Mouse (Mus musculus) MEL (cell line): ENCODE measurements around the gene Poc1a.

Experiments used
- CTCF ChIP-seq, 3 experiments: IDR thresholded peaks in 2 of 3; conservative IDR thresholded peaks in 1 of 3; 2 replicates each; pipeline ENCODE4 v1.5.1; 2011 to 2012; ENCODE audit warnings: low read length in 3 of 3, low read depth in 2 of 3, mild to moderate bottlenecking in 2 of 3, improper control_type of control experiment in 1 of 3, inconsistent platforms in 1 of 3, mixed read lengths in 1 of 3, moderate library complexity in 1 of 3; ENCODE audit not compliant: control insufficient read depth in 1 of 3, insufficient read depth in 1 of 3, poor library complexity in 1 of 3, severe bottlenecking in 1 of 3
- EP300 ChIP-seq, 2 experiments: IDR thresholded peaks; 2 replicates each; pipeline ENCODE4 v1.6.1; 2011; ENCODE audit warnings: improper control_type of control experiment in 2 of 2, low read length in 2 of 2, low read depth in 1 of 2, mild to moderate bottlenecking in 1 of 2
- MYC ChIP-seq: IDR thresholded peaks from 2 replicates; pipeline ENCODE4 v1.6.1; 2011; ENCODE audit warnings: low read depth, mild to moderate bottlenecking, low read length, improper control_type of control experiment, moderate library complexity
- POLR2A ChIP-seq, 2 experiments: IDR thresholded peaks; 2 replicates each; pipeline ENCODE4 v1.6.1; 2011 to 2012; ENCODE audit warnings: low read length in 2 of 2, mild to moderate bottlenecking in 2 of 2, control low read depth in 1 of 2, improper control_type of control experiment in 1 of 2, low read depth in 1 of 2, moderate library complexity in 1 of 2; ENCODE audit not compliant: control insufficient read depth in 1 of 2, insufficient read depth in 1 of 2, poor library complexity in 1 of 2
- USF1 ChIP-seq: IDR thresholded peaks from 2 replicates; pipeline ENCODE4 v1.6.1; 2014; ENCODE audit warnings: low read depth, mild to moderate bottlenecking, inconsistent platforms, low read length, improper control_type of control experiment, moderate library complexity

GRCm38 (mm10) chr9:106262075-106262474 lies 18.8 kb upstream of the Poc1a start:
- TF ChIP-seq USF1: no peak
- TF ChIP-seq MYC: no peak
- no peak for TF ChIP-seq CTCF (IDR thresholded peaks at IDR 0.05 in 2 of 3, conservative IDR thresholded peaks at IDR 0.05 in 1 of 3; ENCODE audit: control insufficient read depth in 1 of 3, insufficient read depth in 1 of 3, low read depth in 2 of 3, low read length in 3 of 3, poor library complexity in 1 of 3, severe bottlenecking in 1 of 3)
- no peak for TF ChIP-seq EP300 (IDR thresholded peaks at IDR 0.05; ENCODE audit: low read depth in 1 of 2, low read length in 2 of 2)
- TF ChIP-seq POLR2A (IDR thresholded peaks at IDR 0.05; ENCODE audit: control insufficient read depth in 1 of 2, insufficient read depth in 1 of 2, low read depth in 1 of 2, low read length in 2 of 2, poor library complexity in 1 of 2): no peak
